Mouse (Mus musculus) kidney, embryonic 14.5 days (tissue): Measurements from ENCODE around the gene Tenm3. TPM values are rescaled to one million over a fixed set of nuclear protein-coding genes. Genes with fewer than 3 reads are reported as not detected.

Experiments used
- ATAC-seq: fragments of 200-750 bp; cut with Nextera tagmentation; 2 replicates; pipeline ENCODE4 v1.8.0; 2017; ENCODE audit warnings: moderate number of reproducible peaks, mild to moderate bottlenecking, moderate TSS enrichment, moderate library complexity; ENCODE audit not compliant: low FRiP score, low TSS enrichment
- H3K27ac ChIP-seq: fragments of 300-500 bp; sonication (generic); 2 replicates; pipeline ENCODE4 v1.5.1; 2014; ENCODE audit warnings: low read depth, mild to moderate bottlenecking, low read length, moderate library complexity, mixed read lengths
- H3K27me3 ChIP-seq: fragments of 300-500 bp; sonication (generic); 2 replicates; pipeline ENCODE4 v1.6.1; 2014; ENCODE audit warnings: mild to moderate bottlenecking, low read length; ENCODE audit not compliant: control insufficient read depth, insufficient read depth
- H3K36me3 ChIP-seq: fragments of 300-500 bp; sonication (generic); 2 replicates; pipeline ENCODE4 v1.6.1; 2014; ENCODE audit warnings: low read length, mixed read lengths; ENCODE audit not compliant: control insufficient read depth, insufficient read depth
- H3K4me1 ChIP-seq: fragments of 300-500 bp; sonication (generic); 2 replicates; pipeline ENCODE4 v1.6.1; 2014; ENCODE audit warnings: low read length, mixed read lengths; ENCODE audit not compliant: control insufficient read depth, insufficient read depth
- H3K4me2 ChIP-seq: fragments of 300-500 bp; sonication (generic); replicated peaks from 2 replicates; pipeline ENCODE4 v1.6.1; 2014; ENCODE audit warnings: low read depth, mild to moderate bottlenecking, low read length
- H3K4me3 ChIP-seq: fragments of 300-500 bp; sonication (generic); 2 replicates; pipeline ENCODE4 v1.5.1; 2014; ENCODE audit warnings: mild to moderate bottlenecking, low read length
- H3K9ac ChIP-seq: fragments of 300-500 bp; sonication (generic); 2 replicates; pipeline ENCODE4 v1.6.1; 2014; ENCODE audit warnings: low read depth, mild to moderate bottlenecking, low read length, moderate library complexity
- H3K9me3 ChIP-seq: fragments of 300-500 bp; sonication (generic); 2 replicates; pipeline ENCODE4 v1.6.1; 2016; ENCODE audit warnings: low read length; ENCODE audit not compliant: control insufficient read depth
- WGBS: fragments of 180-500 bp; shearing (Covaris S2); extraction: QIAGEN DNeasy Blood & Tissue Kit; methylation state at CpG from one replicate; pipeline ENCODE4 v1.1.7; 2014; 5-methylcytosine and 5-hydroxymethylcytosine counted together
- polyA plus RNA-seq: library from polyadenylated mRNA; unstranded; fragments of >200 nt; fragmentation: Nextera tagmentation; extraction: Ambion mirVana; gene quantifications from 2 replicates; pipeline ENCODE4 v1.2.1, GENCODE M21; 2014

Tenm3 gene
- polyA plus RNA-seq, result 19.9 and 34.4 TPM in 2 replicates

- peak within 1 kb of the TSS; percentile 89 for H3K4me2 ChIP-seq
- peak; percentile 54; the same call in 1 of the 2 replicates for ATAC-seq
- no peaks in the 10 kb centered on the region for H3K36me3 ChIP-seq
- 0% methylated on average over 19 of the region's 19 CpGs for WGBS
- H3K4me3 ChIP-seq, result peak within 1 kb of the TSS; percentile 79
- H3K4me1 ChIP-seq, result 0 out of 2 replicates have a peak, but pooled peaks cover 2% of the 10 kb centered on the region
- peak within 1 kb of the TSS; percentile 81 for H3K9ac ChIP-seq
- no peaks in the 10 kb centered on the region for H3K9me3 ChIP-seq
- H3K27me3 ChIP-seq, result no peaks in the 10 kb centered on the region; the same call in 1 of the 2 replicates
- peak within 1 kb of the TSS; percentile 90 for H3K27ac ChIP-seq
These were observed at the start of gene Tenm3 for GRCm38 (mm10) chr8:48843931-48844285. Gene Tenm3, minus strand, starts transcription at chr8:48843951.

- WGBS, result 39% methylated on average over 7 of the region's 7 CpGs
- no peak overlapping the region for H3K27ac ChIP-seq
- no peaks in the 10 kb centered on the region for H3K27me3 ChIP-seq
- no peak overlapping the region for H3K9ac ChIP-seq
- no peak overlapping the region for H3K4me3 ChIP-seq
- ATAC-seq, result no peak
- H3K9me3 ChIP-seq, result no peaks in the 10 kb centered on the region
- no peaks in the 10 kb centered on the region for H3K36me3 ChIP-seq
- no peak overlapping the region for H3K4me2 ChIP-seq
- H3K4me1 ChIP-seq, result no peaks in the 10 kb centered on the region
These were observed 46.5 kb upstream of the Tenm3 start for GRCm38 (mm10) chr8:48890216-48890765.

- no peak for ATAC-seq
- H3K9ac ChIP-seq, result no peak overlapping the region
- no peaks in the 10 kb centered on the region for H3K36me3 ChIP-seq
- H3K27me3 ChIP-seq, result no peaks in the 10 kb centered on the region
- no peak overlapping the region for H3K4me3 ChIP-seq
- H3K4me1 ChIP-seq, result no peaks in the 10 kb centered on the region
- WGBS, result 92% methylated on average over 4 of the region's 4 CpGs
- H3K9me3 ChIP-seq, result no peaks in the 10 kb centered on the region
- H3K4me2 ChIP-seq, result no peak overlapping the region
- no peak overlapping the region for H3K27ac ChIP-seq
These were observed 40.5 kb upstream of the Tenm3 start for GRCm38 (mm10) chr8:48884270-48884669.

DNA sequence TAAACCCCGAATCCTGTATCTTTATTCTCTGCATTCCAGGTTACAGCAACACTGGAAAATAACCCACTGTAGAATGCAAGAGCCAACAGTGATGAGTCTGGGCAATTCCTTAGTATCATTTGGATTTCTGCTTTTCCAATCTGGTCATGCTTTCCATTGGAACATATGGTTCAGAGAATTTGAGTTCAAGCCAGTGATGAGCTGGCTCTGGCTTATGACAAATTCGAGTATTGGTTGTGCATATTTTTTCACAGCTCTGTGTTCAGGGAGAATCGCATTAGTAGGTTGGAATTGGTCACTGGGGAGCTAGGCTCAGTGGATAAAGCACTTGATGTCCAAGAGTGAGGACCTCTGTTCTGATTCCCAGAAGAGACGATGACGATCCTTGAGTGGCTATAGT lies 36.8 kb upstream of the Tenm3 start:
- H3K27ac ChIP-seq, result no peak overlapping the region
- no peak overlapping the region for H3K4me2 ChIP-seq
- no peak overlapping the region for H3K9ac ChIP-seq
- WGBS, result 91% methylated on average over 5 of the region's 5 CpGs
- H3K4me3 ChIP-seq, result no peak overlapping the region
- H3K9me3 ChIP-seq, result no peaks in the 10 kb centered on the region
- H3K27me3 ChIP-seq, result no peaks in the 10 kb centered on the region
- ATAC-seq, result no peak
- H3K36me3 ChIP-seq, result no peaks in the 10 kb centered on the region
- H3K4me1 ChIP-seq, result no peaks in the 10 kb centered on the region

DNA sequence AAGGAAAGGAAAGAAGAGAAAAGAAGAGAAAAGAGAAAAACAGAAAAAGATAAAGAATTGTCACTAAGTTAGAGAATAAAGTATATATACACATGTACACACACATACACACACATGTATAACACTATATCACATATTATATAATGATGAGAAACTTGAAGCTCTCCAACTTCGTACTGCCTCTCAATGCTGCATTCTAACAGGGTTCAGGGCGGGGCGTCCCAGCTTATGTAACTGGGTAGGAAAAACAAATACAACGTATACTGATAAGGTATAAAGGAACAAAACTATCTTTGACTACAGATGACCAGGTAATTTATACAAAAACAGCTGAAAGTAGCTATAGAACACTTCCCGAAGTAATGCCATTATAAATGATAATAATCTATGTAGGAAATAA lies 22.2 kb upstream of the Tenm3 start:
- 92% methylated on average over 5 of the region's 5 CpGs for WGBS
- no peaks in the 10 kb centered on the region for H3K36me3 ChIP-seq
- H3K27me3 ChIP-seq, result no peaks in the 10 kb centered on the region
- ATAC-seq, result no peak
- H3K4me3 ChIP-seq, result no peak overlapping the region
- H3K9me3 ChIP-seq, result no peaks in the 10 kb centered on the region
- H3K4me1 ChIP-seq, result no peaks in the 10 kb centered on the region
- no peak overlapping the region for H3K4me2 ChIP-seq
- no peak overlapping the region for H3K9ac ChIP-seq
- H3K27ac ChIP-seq, result no peak overlapping the region

DNA sequence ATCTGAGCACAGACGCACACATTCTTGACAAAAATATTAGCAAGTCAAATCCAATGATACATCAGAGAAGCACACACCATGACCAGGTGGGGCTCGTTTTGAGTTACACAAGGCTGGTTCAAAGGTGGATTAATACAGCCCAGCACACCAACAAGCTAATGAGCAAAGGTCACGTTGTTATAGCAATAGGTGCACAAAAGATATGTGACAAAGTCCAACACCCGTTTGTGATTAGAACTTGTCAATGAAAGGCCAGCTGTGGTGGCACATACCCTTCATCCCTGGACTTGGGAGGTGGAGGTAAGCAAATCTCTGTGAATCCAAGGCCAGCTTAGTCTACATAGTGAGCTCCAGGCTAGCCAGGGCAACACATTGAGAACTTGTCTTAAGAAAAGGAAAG lies 21.7 kb upstream of the Tenm3 start:
- Histone ChIP-seq H3K4me3 (no peak overlapping the region), H3K9ac (no peak overlapping the region), H3K27ac (no peak overlapping the region), H3K4me2 (no peak overlapping the region), H3K4me1 (no peaks in the 10 kb centered on the region), H3K36me3 (no peaks in the 10 kb centered on the region), H3K9me3 (no peaks in the 10 kb centered on the region), H3K27me3 (no peaks in the 10 kb centered on the region)
- 66% methylated on average over 4 of the region's 4 CpGs for WGBS
- ATAC-seq, result no peak

GRCm38 (mm10) chr8:48850223-48851010 lies 6.7 kb upstream of the Tenm3 start:
- H3K9me3 ChIP-seq, result no peaks in the 10 kb centered on the region
- no peaks in the 10 kb centered on the region for H3K36me3 ChIP-seq
- no peak overlapping the region for H3K9ac ChIP-seq
- WGBS, result 79% methylated on average over 8 of the region's 8 CpGs
- no peak overlapping the region for H3K4me3 ChIP-seq
- H3K4me1 ChIP-seq, result no peaks in the 10 kb centered on the region
- H3K27me3 ChIP-seq, result no peaks in the 10 kb centered on the region
- ATAC-seq, result no peak
- no peak overlapping the region for H3K27ac ChIP-seq
- no peak overlapping the region for H3K4me2 ChIP-seq

GRCm38 (mm10) chr8:48849091-48849616 lies 5.4 kb upstream of the Tenm3 start:
- Histone ChIP-seq H3K27ac (no peak overlapping the region), H3K4me1 (no peaks in the 10 kb centered on the region), H3K4me3 (no peak overlapping the region), H3K9me3 (no peaks in the 10 kb centered on the region), H3K4me2 (no peak overlapping the region), H3K27me3 (no peaks in the 10 kb centered on the region; the same call in 1 of the 2 replicates), H3K36me3 (no peaks in the 10 kb centered on the region), H3K9ac (no peak overlapping the region)
- no peak for ATAC-seq
- WGBS, result 80% methylated on average over 6 of the region's 6 CpGs

- Histone ChIP-seq H3K4me3 (peak overlapping the region; percentile 79), H3K4me2 (peak overlapping the region; percentile 89), H3K27me3 (no peaks in the 10 kb centered on the region; the same call in 1 of the 2 replicates), H3K9me3 (no peaks in the 10 kb centered on the region), H3K9ac (peak overlapping the region; percentile 32; the same call in 1 of the 2 replicates), H3K4me1 (0 out of 2 replicates have a peak, but pooled peaks cover 2% of the 10 kb centered on the region), H3K36me3 (no peaks in the 10 kb centered on the region), H3K27ac (no peak overlapping the region)
- 8% methylated on average over 12 of the region's 12 CpGs for WGBS
- 0 out of 2 replicates have a peak, but pooled peaks have one; percentile 0 for ATAC-seq
These were observed 1.2 kb upstream of the Tenm3 start for GRCm38 (mm10) chr8:48844961-48845360.
